Mouse (Mus musculus) ES-Bruce4 (cell line): Measurements from ENCODE around the gene Tmem183a.
A peak's percentile ranks its signal among the peaks of the same experiment; 100 is the strongest.

Experiments used
- CTCF ChIP-seq: IDR thresholded peaks from one replicate; pipeline ENCODE4 v1.8.1; 2011; ENCODE audit warnings: low read depth, low read length
- EP300 ChIP-seq: IDR thresholded peaks from 2 replicates; pipeline ENCODE4 v1.6.1; 2011; ENCODE audit warnings: low read depth, low read length; ENCODE audit not compliant: insufficient read depth
- POLR2A ChIP-seq: IDR thresholded peaks from one replicate; pipeline ENCODE4 v1.8.1; 2011; ENCODE audit warnings: low read length; ENCODE audit not compliant: insufficient read depth

DNA sequence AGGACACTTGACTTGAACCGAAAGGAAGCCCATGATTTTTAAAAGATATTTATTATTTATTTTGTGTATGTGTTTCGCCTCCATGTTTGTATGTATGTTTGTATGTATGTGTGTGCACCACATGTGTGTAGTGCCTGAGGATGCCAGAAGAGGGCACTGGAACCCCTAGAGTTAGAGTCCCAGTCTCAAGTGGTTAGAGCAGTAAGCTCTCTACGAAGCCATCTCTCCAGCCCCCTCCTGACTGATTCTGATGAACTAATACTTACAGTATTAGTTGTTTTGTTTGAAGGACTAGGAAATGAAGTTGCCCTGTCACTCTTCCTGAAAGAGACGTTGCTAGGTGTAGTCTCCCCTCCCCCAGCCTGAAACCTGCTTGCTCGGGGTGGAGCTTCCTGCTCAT lies 38.0 kb upstream of the Tmem183a start:
- TF ChIP-seq CTCF, result peak; percentile 18
- TF ChIP-seq POLR2A, result no peak
- no peak for TF ChIP-seq EP300
